Mouse (Mus musculus) right cerebral cortex, postnatal 10 days (tissue): ENCODE measurements around the gene Syt8.

ENCODE experiments used
- DNase-seq, 2 experiments: peaks; one replicate each; pipeline ENCODE4 v3.0.0; 2021; ENCODE audit warnings: low spot score in 2 of 2

Gene Syt8

GRCm38 (mm10) chr7:142445324-142445723 is 10.7 kb downstream of the Syt8 start:
- DNase-seq, result no peak

DNA sequence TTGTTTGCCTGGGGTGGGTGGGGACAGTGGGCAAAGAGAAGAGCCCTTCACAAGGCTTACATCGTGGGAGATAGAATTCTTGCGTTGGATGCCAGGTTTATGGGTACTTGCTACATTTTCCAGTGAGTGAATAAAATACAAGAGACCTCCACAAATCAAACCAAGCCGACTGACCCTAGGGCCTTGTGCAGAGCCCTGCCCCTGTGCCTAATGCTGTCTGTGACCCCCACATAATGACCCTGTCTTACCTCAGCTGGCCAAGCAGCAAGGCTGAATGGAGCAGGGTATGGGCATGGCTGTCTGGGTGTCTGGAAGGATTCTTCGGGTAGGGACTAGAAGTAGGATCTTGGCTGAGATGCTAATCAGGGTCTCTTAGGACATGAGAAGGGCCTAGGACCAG is 11.6 kb downstream of the Syt8 start:
- no peak for DNase-seq

GRCm38 (mm10) chr7:142449038-142449617 is 14.5 kb downstream of the Syt8 start:
- DNase-seq, result no peak

- no peak for DNase-seq
These were observed 20.1 kb downstream of the Syt8 start for GRCm38 (mm10) chr7:142454706-142455105.

- DNase-seq, result peak in 1 of 2 experiments; percentile 14
These were observed 20.6 kb downstream of the Syt8 start for GRCm38 (mm10) chr7:142455251-142455650.

DNA sequence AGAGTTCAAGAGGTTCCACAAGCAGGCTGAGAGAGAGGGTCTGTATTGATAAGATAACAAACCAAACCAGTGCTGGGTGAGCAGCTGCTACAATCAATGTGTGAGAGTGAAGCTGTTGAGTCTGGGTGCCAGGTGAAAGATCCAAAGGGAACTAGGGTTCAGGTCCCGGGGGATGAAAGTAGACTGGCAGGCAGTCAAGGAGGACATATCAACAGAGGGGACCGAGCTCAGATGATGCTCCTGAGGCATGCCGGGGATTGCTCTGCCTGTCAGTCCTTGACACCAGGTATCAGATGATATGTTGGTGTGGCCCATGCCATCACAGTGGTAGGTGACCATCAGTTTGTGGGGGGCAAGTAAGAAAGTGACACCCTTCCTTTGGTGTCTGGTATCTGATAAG is 22.2 kb downstream of the Syt8 start:
- DNase-seq, result no peak

GRCm38 (mm10) chr7:142457227-142457811 is 22.7 kb downstream of the Syt8 start:
- peak; percentile 62 to 82 for DNase-seq

- DNase-seq, result peak in 1 of 2 experiments; percentile 32
These were observed 23.4 kb downstream of the Syt8 start for GRCm38 (mm10) chr7:142458026-142458425.

GRCm38 (mm10) chr7:142458676-142459298 is 24.1 kb downstream of the Syt8 start:
- DNase-seq, result no peak

DNA sequence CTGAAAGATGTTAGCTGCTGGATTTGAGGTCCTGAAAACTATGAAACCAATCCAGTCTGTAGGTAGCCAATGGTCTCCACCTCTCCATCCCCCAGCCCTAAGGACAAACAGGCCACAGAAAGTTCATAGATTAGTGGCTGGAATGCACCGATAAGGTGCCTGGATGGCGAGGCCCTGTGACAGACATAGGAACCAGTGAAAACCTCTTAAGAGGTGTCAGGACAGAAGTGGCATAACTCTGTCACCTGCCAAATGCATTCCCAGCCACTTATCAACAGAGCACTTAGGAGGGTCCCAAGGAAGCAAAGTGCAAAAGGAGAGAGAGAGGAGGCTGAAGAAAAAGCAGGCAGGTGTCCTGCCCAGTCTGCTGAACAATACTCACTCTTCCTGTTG is 24.6 kb downstream of the Syt8 start:
- DNase-seq, result no peak

DNA sequence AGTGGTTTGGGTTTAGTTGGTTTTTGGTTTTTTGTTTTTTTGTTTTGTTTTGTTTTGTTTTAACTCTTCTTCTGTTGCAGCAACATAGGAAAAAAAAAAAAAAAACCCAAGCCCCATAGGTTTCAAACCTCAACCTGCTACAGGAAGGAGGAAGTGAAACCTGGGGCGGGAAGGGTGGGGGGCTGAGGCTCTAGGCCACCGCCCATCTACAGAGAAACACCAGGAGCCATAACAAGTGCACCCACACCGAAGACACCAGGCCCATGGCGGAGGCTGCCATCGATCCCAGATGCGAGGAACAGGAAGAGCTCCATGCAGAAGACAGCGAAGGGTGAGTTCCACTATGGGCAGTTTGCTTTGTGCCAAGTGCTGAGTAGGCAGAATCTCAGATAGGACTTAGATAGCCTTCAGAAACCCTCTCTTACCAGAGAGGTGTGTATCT is 26.0 kb downstream of the Syt8 start, which contains the start of gene Lsp1:
Gene Lsp1, plus strand, starts transcription at position 174 of the 442 bp plus-strand sequence.
- DNase-seq, result peak in 1 of 2 experiments; percentile 15

DNA sequence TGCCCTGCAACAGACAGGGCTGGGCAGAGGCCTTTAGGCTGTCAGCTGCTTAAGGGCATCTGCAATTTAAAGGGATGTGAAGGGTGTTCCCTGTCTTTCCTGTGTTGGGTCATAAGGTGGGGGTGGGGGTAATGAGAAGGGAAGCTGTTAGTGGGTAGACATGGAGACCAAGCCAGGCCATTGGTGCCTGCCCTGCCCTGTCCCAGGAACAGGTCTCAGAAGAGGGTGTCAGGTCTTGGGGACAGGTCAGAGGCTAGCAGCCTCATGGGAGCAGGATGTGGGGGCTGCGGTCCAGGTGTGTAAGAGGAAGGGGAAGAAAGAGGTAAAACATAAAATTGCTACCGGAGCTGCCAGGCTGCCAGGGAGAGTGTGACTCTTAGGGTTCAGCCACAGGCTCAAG is 26.8 kb downstream of the Syt8 start:
- DNase-seq, result no peak

- no peak for DNase-seq
These were observed 27.5 kb downstream of the Syt8 start for GRCm38 (mm10) chr7:142462190-142462589.

- no peak for DNase-seq
These were observed 28.0 kb downstream of the Syt8 start for GRCm38 (mm10) chr7:142462594-142463078.

GRCm38 (mm10) chr7:142470171-142470691 is 35.6 kb downstream of the Syt8 start:
- no peak for DNase-seq

DNA sequence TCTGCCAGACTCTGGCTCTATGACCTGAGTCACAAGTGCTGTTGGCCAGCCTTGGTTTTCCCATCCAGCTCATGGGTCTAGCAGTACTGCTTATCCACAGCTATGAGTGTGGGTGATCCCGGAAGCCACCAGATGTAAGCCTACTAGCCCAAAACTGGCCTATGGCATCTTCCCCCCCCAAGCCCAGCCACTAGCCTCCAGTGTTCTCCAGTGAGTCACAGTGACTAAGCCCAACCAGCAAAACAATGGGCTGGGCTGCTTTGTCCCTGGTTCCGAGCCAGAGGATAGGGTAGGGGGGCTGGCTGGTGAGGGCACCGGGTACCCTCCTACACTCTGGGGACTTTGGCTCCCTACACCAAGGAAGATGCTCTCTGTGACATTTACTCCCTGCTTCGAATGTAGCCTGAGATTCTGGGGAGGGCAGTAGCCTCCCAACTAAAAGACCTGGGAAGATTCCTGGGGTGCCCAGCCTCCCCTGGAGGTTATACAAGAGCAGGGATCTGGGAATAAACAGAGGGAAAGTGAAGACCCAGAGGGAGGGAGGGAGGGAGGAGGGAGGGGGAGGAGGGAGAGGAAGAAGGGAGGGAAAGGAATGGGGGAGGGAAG is 36.3 kb downstream of the Syt8 start:
- peak; percentile 49 to 51 for DNase-seq

DNA sequence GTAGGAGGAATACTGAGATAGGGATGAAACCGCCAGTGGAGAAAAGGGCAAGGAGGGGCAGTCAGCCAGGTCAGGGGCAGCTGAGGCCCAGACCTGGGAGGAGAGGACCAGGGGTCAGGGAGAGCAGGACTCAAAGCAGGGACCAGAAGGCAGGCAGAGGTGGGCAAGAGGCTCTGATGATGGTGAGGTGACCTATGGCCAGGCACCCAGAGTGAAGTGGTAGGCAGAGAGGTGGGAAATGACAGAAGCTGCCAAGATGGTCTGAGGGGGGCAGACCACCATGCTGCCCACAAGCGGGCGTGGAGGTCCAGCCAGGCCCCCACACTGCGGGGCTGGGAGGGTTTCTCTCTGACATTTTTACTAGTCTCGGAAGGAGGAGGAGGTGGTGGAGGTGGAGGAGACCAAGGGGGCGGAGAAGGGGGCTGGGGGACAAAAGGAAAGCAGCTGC is 36.8 kb downstream of the Syt8 start:
- DNase-seq, result no peak

GRCm38 (mm10) chr7:142471884-142472570 is 37.4 kb downstream of the Syt8 start:
- DNase-seq, result no peak

- no peak for DNase-seq
These were observed 38.3 kb downstream of the Syt8 start for GRCm38 (mm10) chr7:142472936-142473335.

DNA sequence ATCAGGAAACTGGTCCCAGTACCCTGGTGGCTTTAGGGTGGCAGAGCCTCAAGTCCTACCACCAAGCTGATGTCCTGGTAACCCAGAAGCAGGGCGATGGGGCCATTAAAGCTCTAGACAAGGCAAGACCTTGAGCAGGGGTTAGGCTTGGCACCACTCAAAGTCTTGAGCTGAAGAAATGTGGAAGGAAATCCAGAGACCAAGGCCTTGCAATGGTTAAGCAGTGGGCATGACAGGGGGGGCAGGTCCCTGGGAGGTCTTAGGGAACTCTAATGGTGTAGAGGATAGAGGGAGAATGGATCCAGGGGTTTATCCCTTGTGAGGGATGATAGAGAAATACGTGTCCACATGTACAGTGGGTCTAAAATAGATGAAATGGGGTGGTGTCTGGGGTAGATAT is 38.8 kb downstream of the Syt8 start:
- no peak for DNase-seq

DNA sequence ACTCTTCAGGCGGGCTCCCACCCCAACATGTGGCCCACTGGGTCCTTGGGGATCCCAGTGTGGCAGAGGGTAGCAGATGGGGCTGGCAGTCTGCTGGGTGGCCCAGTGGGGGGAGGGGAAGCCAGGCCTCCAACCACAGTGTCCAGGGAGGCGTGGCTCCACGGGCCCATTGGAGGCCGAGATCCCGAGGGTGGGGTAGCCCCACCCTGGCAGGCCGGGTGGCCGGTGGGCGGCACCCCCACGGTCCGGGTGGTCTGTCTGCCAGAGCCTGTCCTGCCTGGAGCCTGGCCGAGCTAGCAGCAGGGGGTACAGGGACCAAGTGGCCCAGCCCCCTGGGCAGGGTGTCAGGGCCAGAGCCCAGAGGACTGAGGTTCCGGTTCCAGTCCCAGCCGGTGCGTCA is 40.1 kb downstream of the Syt8 start:
- no peak for DNase-seq

- no peak for DNase-seq
These were observed 41.0 kb downstream of the Syt8 start for GRCm38 (mm10) chr7:142475641-142476040.
